Mouse (Mus musculus) bone marrow macrophage, adult 2 months (primary cell): ENCODE measurements around the gene Hyal3. TPM values are rescaled to one million over a fixed set of nuclear protein-coding genes. Genes with fewer than 3 reads are reported as not detected.

ENCODE experiments used
- H3K27ac ChIP-seq: 2 replicates; pipeline ENCODE4 v1.5.1; 2012; ENCODE audit warnings: low read depth, low read length; ENCODE audit not compliant: insufficient read depth
- H3K4me1 ChIP-seq: 2 replicates; pipeline ENCODE4 v1.6.1; 2012; ENCODE audit warnings: low read length; ENCODE audit not compliant: control insufficient read depth, insufficient read depth
- H3K4me3 ChIP-seq: 2 replicates; pipeline ENCODE4 v1.5.1; 2012; ENCODE audit warnings: mild to moderate bottlenecking, low read length, moderate library complexity; ENCODE audit not compliant: insufficient read depth
- CTCF ChIP-seq: IDR thresholded peaks from 2 replicates; pipeline ENCODE4 v1.5.1; 2012; ENCODE audit warnings: low read depth, mild to moderate bottlenecking, low read length, moderate library complexity
- POLR2A ChIP-seq: IDR thresholded peaks from 2 replicates; pipeline ENCODE4 v1.6.1; 2012; ENCODE audit warnings: mild to moderate bottlenecking, low read depth, low read length, borderline replicate concordance
- polyA plus RNA-seq: library from polyadenylated mRNA; stranded (reverse); fragments of >200 nt; gene quantifications from 2 replicates; pipeline ENCODE4 v1.2.4, GENCODE M21; 2012; ENCODE audit not compliant: missing spikeins, insufficient read depth, insufficient read length

Gene Hyal3
- polyA plus RNA-seq, 1 experiment, result 0.29 TPM

DNA sequence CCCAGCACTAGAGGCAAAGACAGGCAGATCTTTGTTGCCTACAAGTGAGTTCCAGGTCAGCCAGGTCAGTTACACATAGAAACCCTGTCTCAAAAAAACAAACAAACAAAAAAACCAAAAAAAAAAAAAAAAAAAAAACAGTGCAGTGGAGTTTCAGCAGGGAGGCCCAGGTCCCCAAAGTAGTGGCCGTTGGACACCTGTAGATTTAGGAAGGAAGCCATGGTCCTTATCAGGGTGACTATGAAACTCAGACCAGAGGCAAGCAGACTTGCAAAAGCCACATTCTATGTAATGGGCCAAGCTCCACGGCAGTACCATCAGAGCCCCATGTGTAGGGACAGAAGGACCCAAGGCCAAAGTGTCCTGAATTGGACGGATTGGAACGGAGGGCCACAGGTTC lies 966 bp downstream of the Hyal3 start:
- Histone ChIP-seq H3K4me1 (peaks cover 19% of the 10 kb centered on the region), H3K4me3 (peak overlapping the region; percentile 69), H3K27ac (peak overlapping the region; percentile 84; the same call in 1 of the 2 replicates)
- TF ChIP-seq CTCF (no peak), POLR2A (no peak)

DNA sequence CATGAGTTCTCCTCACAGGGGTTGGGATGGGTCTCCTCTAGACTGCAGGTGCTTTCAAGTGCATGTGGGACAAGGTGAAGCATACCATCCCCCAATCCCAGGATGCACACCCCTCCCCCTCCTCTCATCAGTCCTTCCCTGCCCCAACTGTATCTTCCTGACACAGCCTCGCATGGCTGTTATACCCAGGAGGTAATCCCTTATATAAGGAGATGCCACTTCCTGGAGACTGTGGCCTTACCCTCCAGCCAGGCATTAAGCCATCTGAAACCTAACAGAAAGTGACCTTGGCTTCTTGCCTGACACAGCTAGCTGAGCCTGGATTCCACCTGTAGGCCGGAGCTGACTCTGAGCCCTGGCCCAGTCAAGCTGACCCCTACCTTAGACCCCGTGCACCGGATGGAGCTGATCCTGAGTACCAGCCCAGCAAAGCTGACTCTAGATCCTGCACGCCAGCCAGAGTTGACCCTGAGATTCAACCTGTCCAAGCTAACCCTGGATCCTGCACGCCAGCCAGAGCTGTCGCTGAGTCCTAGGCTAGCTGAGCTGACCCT lies 2.0 kb downstream of the Hyal3 start:
- TF ChIP-seq POLR2A (no peak), CTCF (no peak)
- Histone ChIP-seq H3K4me1 (peaks cover 21% of the 10 kb centered on the region), H3K4me3 (no peak overlapping the region), H3K27ac (no peak overlapping the region)

DNA sequence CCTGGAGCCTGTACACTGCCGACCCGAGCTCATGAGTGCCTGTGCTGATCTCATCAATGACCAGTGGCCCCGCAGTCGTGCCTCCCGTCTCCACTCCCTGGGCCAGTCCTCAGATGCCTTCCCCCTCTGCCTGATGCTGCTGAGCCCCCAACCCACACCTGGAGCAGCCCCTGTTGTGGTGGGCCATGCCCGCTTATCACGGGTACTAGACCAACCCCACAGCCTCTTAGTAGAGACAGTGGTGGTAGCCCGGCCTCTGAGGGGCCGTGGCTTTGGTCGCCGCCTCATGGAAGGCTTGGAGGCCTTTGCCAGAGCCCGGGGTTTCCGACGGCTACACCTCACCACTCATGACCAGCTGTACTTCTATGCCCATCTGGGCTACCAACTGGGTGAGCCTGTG lies 2.6 kb downstream of the Hyal3 start:
- no peak for TF ChIP-seq POLR2A
- no peak for TF ChIP-seq CTCF
- no peak overlapping the region for H3K27ac ChIP-seq
- peaks cover 21% of the 10 kb centered on the region for H3K4me1 ChIP-seq
- no peak overlapping the region for H3K4me3 ChIP-seq

DNA sequence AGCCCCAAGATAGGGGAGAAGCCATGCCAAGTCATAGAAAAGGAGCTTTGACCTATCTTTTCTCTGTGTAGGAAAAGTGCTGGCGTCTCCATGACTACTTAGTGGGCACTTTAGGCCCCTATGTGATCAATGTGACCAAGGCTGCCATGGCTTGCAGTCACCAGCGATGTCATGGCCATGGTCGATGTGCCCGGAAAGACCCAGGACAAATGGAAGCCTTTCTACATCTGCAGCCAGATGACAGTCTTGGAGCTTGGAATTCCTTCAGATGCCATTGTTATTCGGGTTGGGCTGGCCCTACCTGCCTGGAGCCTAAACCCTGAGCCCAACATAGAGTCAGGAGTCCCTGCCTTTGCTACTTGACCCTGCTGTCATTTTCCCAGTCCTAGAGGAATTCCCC lies 5.9 kb downstream of the Hyal3 start:
- Histone ChIP-seq H3K27ac (no peak overlapping the region), H3K4me3 (peak overlapping the region; percentile 55; the same call in 1 of the 2 replicates), H3K4me1 (peaks cover 17% of the 10 kb centered on the region)
- no peak for TF ChIP-seq CTCF
- TF ChIP-seq POLR2A, result no peak

DNA sequence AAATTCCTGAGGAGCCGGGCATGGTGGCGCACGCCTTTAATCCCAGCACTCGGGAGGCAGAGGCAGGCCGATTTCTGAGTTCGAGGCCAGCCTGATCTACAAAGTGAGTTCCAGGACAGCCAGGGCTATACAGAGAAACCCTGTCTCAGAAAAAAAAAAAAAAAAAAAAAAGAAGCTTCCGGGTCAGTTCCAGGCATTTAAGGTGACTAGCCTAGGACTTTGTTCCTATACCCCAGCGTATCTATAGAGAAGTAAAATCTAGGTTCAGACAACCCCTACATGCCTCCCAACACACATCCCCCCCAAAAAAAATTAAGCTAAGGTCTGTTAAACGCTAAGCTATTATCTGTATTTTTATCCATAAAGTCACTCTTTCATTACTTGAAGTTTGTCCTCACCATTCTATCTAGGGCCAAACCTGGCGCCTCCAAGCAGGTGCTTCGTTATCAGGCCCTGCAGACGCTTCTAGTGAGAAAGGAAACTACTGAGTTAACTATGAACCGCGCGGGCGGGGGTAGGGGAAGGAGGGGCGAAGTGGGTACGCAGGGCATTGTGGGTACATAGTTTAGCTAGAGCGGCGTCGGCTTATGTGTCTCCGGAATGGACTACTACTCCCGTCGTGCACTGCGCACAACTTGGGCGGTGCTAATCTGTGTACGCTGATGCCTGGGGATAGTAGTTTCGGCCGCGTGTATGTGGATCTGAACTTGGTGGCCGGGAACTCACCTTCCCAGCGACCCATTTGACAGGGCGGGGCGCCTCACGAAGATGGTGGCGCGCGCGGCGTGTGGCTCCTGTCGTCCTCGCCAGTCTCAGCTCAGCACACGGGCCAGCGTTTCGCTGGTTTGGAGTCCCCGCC lies 6.6 kb downstream of the Hyal3 start, which contains the start of gene Ifrd2:
Gene Ifrd2, plus strand, starts transcription at position 669 of the 859 bp plus-strand sequence.
- peak within 1 kb of the TSS; percentile 54 for H3K27ac ChIP-seq

DNA sequence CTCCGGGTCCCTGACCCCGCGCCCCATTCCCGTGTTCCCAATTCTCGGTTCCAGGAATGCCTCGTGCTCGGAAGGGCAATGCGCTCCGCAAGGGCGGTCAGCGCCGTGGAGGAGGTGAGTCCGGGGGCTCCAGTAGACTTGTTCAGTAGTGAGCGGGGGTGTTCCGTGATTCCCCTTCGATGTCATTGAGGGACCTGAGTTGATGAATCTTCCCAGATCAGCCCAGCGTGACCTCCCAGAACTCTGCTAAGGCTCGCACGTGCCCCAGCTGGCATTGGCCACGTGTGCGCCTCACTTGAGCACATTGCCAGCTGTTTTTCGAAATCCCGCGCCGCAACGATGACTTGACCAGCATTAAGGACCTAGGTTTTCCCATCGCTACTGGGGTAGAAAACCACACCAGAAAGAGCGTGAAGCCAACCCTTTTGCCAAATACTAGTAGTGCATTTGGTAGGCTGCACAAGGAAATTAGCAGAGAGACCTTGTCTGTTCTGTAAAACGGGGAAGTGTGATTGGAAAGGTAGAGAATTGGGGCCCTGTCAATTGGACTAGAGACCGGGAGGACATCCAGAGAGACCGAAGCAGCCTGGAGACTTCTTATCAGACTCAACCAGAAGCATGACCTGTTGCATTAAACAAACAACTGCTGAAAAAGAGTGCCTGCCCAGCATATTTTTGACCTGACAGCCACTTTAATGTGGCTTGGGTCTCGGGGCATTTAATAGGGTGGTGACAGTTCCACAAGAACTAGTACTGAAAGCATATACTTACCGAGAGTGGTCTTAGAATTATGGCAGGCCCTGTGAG lies 7.4 kb downstream of the Hyal3 start:
- peak overlapping the region; percentile 79 for H3K4me3 ChIP-seq
- H3K4me1 ChIP-seq, result peaks cover 14% of the 10 kb centered on the region
- H3K27ac ChIP-seq, result peak overlapping the region; percentile 54
- TF ChIP-seq CTCF (no peak), POLR2A (no peak)

More for the DNA sequence above, 6.6 kb downstream of the Hyal3 start, which contains the start of gene Ifrd2:
- TF ChIP-seq CTCF (no peak), POLR2A (no peak)
- peaks cover 14% of the 10 kb centered on the region for H3K4me1 ChIP-seq
- H3K4me3 ChIP-seq, result peak within 1 kb of the TSS; percentile 79

DNA sequence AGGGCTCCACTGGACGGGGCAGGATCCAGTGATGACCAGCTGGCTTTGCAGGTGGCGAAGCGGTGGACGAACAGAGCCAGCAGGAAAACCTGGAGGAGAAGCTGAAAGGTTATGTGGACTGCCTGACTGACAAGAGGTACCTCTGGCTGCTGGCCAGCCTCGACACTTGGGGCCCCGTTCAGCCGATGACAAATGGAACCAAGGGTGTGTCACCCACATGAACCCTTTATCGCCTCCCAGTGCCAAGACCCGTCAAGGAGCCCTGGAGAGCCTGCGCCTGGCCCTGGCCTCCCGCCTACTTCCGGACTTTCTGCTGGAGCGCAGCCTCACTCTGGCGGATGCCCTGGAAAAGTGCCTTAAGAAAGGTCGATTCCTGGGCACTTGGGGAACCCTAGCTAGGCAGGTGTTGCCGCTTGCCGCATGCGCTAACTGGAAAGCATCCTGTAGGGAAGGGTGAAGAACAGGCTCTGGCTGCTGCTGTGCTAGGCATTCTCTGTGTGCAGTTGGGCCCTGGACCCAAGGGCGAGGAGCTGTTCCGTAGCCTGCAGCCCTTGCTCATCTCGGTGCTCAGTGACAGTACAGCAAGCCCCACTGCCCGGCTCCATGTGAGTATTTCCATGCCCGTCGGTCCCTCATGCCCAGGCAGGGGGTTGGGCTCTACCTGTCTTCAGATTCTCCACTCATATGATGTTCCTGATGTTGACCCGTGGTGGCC lies 9.6 kb downstream of the Hyal3 start:
- TF ChIP-seq POLR2A (no peak), CTCF (no peak)
- H3K4me1 ChIP-seq, result peaks cover 14% of the 10 kb centered on the region
- H3K4me3 ChIP-seq, result no peak overlapping the region
- H3K27ac ChIP-seq, result no peak overlapping the region

DNA sequence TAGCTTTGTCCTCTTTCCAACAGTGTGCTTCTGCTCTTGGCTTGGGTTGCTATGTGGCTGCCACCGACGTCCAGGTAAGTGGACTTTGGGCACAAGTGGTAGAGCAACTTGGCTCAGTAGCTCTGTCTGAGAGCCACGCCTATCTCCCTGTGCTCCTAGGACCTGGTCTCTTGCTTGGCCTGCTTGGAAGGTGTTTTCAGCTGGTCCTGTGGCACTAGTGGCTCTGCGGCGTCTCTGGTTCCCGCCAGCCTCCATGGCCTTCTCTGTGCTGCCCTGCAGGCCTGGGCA lies 10.1 kb downstream of the Hyal3 start:
- H3K4me1 ChIP-seq, result peaks cover 14% of the 10 kb centered on the region
- no peak overlapping the region for H3K27ac ChIP-seq
- TF ChIP-seq CTCF, result no peak
- H3K4me3 ChIP-seq, result no peak overlapping the region

DNA sequence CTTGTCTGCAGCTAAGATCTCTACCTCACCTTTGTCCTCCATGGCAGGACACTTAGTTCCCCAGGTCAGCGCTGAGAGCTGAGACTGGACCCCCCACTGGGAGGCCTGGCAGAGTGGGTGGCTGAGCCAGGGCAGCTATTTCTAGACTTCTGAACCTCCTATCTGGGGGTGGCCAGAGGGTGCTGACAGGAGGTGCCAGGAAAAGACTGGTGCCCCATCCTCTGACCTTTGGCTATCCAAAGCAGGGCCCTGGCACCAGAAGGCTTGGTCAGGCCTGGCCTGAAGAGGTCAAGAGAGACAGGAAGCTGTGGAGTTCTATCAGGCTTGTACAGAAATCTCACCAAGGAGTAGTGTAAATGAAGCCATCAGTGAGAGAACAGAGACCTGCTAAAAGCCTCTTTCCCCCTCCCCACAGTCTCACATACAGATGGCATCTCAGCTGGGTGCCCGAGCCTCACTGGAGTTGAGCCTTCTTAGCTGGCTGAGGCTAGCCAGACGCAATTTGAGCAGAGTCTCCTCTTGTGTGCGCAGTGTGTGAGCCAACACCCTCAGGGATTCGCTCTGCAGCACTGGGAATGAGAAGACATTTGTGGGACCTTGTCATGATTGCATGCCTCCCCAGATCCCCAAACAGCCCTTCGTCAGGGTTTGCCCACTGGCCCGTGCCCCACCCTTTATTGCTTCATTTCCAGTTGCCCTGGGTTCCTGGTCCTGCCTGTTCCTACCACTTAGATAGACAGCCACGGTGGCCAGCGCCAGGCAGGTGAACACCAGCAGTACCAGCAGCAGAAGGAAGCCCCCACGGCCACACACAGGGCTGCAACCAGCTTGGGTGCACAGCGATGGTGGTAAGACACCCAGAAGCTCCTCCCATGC lies 12.7 kb downstream of the Hyal3 start:
- Histone ChIP-seq H3K27ac (no peak overlapping the region), H3K4me1 (peaks cover 28% of the 10 kb centered on the region)
- no peak for TF ChIP-seq POLR2A
- TF ChIP-seq CTCF, result no peak

More for the DNA sequence above, 12.7 kb downstream of the Hyal3 start:
- no peak overlapping the region for H3K4me3 ChIP-seq
